Mouse (Mus musculus) kidney, embryonic 14.5 days (tissue): Measurements from ENCODE around the gene Slc2a6. TPM values are rescaled to one million over a fixed set of nuclear protein-coding genes. Genes with fewer than 3 reads are reported as not detected.

Experiments used
- ATAC-seq: fragments of 200-750 bp; cut with Nextera tagmentation; 2 replicates; pipeline ENCODE4 v1.8.0; 2017; ENCODE audit warnings: moderate number of reproducible peaks, mild to moderate bottlenecking, moderate TSS enrichment, moderate library complexity; ENCODE audit not compliant: low FRiP score, low TSS enrichment
- H3K27ac ChIP-seq: fragments of 300-500 bp; sonication (generic); 2 replicates; pipeline ENCODE4 v1.5.1; 2014; ENCODE audit warnings: low read depth, mild to moderate bottlenecking, low read length, moderate library complexity, mixed read lengths
- H3K27me3 ChIP-seq: fragments of 300-500 bp; sonication (generic); 2 replicates; pipeline ENCODE4 v1.6.1; 2014; ENCODE audit warnings: mild to moderate bottlenecking, low read length; ENCODE audit not compliant: control insufficient read depth, insufficient read depth
- H3K36me3 ChIP-seq: fragments of 300-500 bp; sonication (generic); 2 replicates; pipeline ENCODE4 v1.6.1; 2014; ENCODE audit warnings: low read length, mixed read lengths; ENCODE audit not compliant: control insufficient read depth, insufficient read depth
- H3K4me1 ChIP-seq: fragments of 300-500 bp; sonication (generic); 2 replicates; pipeline ENCODE4 v1.6.1; 2014; ENCODE audit warnings: low read length, mixed read lengths; ENCODE audit not compliant: control insufficient read depth, insufficient read depth
- H3K4me2 ChIP-seq: fragments of 300-500 bp; sonication (generic); replicated peaks from 2 replicates; pipeline ENCODE4 v1.6.1; 2014; ENCODE audit warnings: low read depth, mild to moderate bottlenecking, low read length
- H3K4me3 ChIP-seq: fragments of 300-500 bp; sonication (generic); 2 replicates; pipeline ENCODE4 v1.5.1; 2014; ENCODE audit warnings: mild to moderate bottlenecking, low read length
- H3K9ac ChIP-seq: fragments of 300-500 bp; sonication (generic); 2 replicates; pipeline ENCODE4 v1.6.1; 2014; ENCODE audit warnings: low read depth, mild to moderate bottlenecking, low read length, moderate library complexity
- H3K9me3 ChIP-seq: fragments of 300-500 bp; sonication (generic); 2 replicates; pipeline ENCODE4 v1.6.1; 2016; ENCODE audit warnings: low read length; ENCODE audit not compliant: control insufficient read depth
- WGBS: fragments of 180-500 bp; shearing (Covaris S2); extraction: QIAGEN DNeasy Blood & Tissue Kit; methylation state at CpG from one replicate; pipeline ENCODE4 v1.1.7; 2014; 5-methylcytosine and 5-hydroxymethylcytosine counted together
- polyA plus RNA-seq: library from polyadenylated mRNA; unstranded; fragments of >200 nt; fragmentation: Nextera tagmentation; extraction: Ambion mirVana; gene quantifications from 2 replicates; pipeline ENCODE4 v1.2.1, GENCODE M21; 2014

Slc2a6 gene
- polyA plus RNA-seq, 1 experiment from 2014 or later: 0.64 TPM

- no peak overlapping the region for H3K4me2 ChIP-seq
- no peak overlapping the region for H3K4me3 ChIP-seq
- no peaks in the 10 kb centered on the region for H3K36me3 ChIP-seq
- H3K4me1 ChIP-seq: no peaks in the 10 kb centered on the region
- no peaks in the 10 kb centered on the region for H3K27me3 ChIP-seq
- no peaks in the 10 kb centered on the region for H3K9me3 ChIP-seq
- no peak overlapping the region for H3K9ac ChIP-seq
- WGBS: 90% methylated on average over 2 of the region's 2 CpGs
- H3K27ac ChIP-seq: no peak overlapping the region
- no peak for ATAC-seq
Observed at GRCm38 (mm10) chr2:27067124-27067523, 39.3 kb upstream of the Slc2a6 start.

- no peak overlapping the region for H3K27ac ChIP-seq
- ATAC-seq: no peak
- 71% methylated on average over 9 of the region's 9 CpGs for WGBS
Observed at GRCm38 (mm10) chr2:27059187-27059586, 31.4 kb upstream of the Slc2a6 start.

GRCm38 (mm10) chr2:27058751-27059150, 31.0 kb upstream of the Slc2a6 start:
- Histone ChIP-seq H3K27me3 (no peaks in the 10 kb centered on the region), H3K9ac (no peak overlapping the region), H3K36me3 (no peaks in the 10 kb centered on the region), H3K4me1 (peaks cover 8% of the 10 kb centered on the region), H3K4me2 (no peak overlapping the region; the same call in 1 of the 2 replicates), H3K27ac (no peak overlapping the region), H3K9me3 (no peaks in the 10 kb centered on the region), H3K4me3 (no peak overlapping the region)
- 12% methylated on average over 12 of the region's 12 CpGs for WGBS
- ATAC-seq: no peak

More at GRCm38 (mm10) chr2:27059187-27059586, 31.4 kb upstream of the Slc2a6 start:
- no peaks in the 10 kb centered on the region for H3K9me3 ChIP-seq
- peaks cover 8% of the 10 kb centered on the region for H3K4me1 ChIP-seq
- H3K27me3 ChIP-seq: no peaks in the 10 kb centered on the region
- no peak overlapping the region for H3K9ac ChIP-seq
- H3K36me3 ChIP-seq: no peaks in the 10 kb centered on the region
- H3K4me3 ChIP-seq: no peak overlapping the region
- H3K4me2 ChIP-seq: no peak overlapping the region

- Histone ChIP-seq H3K4me1 (peaks cover 8% of the 10 kb centered on the region), H3K36me3 (no peaks in the 10 kb centered on the region), H3K4me3 (no peak overlapping the region), H3K27ac (no peak overlapping the region), H3K9ac (no peak overlapping the region), H3K4me2 (no peak overlapping the region), H3K9me3 (no peaks in the 10 kb centered on the region), H3K27me3 (no peaks in the 10 kb centered on the region)
- ATAC-seq: no peak
- 33% methylated on average over 4 of the region's 4 CpGs for WGBS
Observed at GRCm38 (mm10) chr2:27058251-27058650, 30.5 kb upstream of the Slc2a6 start.

GRCm38 (mm10) chr2:27049408-27049807, 21.6 kb upstream of the Slc2a6 start:
- H3K9ac ChIP-seq: no peak overlapping the region
- ATAC-seq: no peak
- no peaks in the 10 kb centered on the region for H3K36me3 ChIP-seq
- H3K27ac ChIP-seq: no peak overlapping the region
- no peak overlapping the region for H3K4me3 ChIP-seq
- no peaks in the 10 kb centered on the region for H3K9me3 ChIP-seq
- no peaks in the 10 kb centered on the region for H3K4me1 ChIP-seq
- no peaks in the 10 kb centered on the region for H3K27me3 ChIP-seq
- H3K4me2 ChIP-seq: no peak overlapping the region
- 67% methylated on average over 6 of the region's 6 CpGs for WGBS

- Histone ChIP-seq H3K4me1 (no peaks in the 10 kb centered on the region), H3K9me3 (no peaks in the 10 kb centered on the region), H3K4me3 (no peak overlapping the region), H3K9ac (no peak overlapping the region), H3K27ac (no peak overlapping the region), H3K36me3 (no peaks in the 10 kb centered on the region), H3K4me2 (no peak overlapping the region), H3K27me3 (no peaks in the 10 kb centered on the region)
- ATAC-seq: 0 out of 2 replicates have a peak, but pooled peaks have one; percentile 51
- WGBS: 55% methylated on average over 8 of the region's 8 CpGs
Observed at GRCm38 (mm10) chr2:27045979-27046770, 18.4 kb upstream of the Slc2a6 start.

- no peak overlapping the region for H3K4me2 ChIP-seq
- no peak for ATAC-seq
Observed at GRCm38 (mm10) chr2:27044641-27045040, 16.8 kb upstream of the Slc2a6 start.

GRCm38 (mm10) chr2:27044166-27044565, 16.4 kb upstream of the Slc2a6 start:
- ATAC-seq: no peak
- Histone ChIP-seq H3K4me1 (no peaks in the 10 kb centered on the region), H3K9me3 (no peaks in the 10 kb centered on the region), H3K27me3 (no peaks in the 10 kb centered on the region), H3K9ac (no peak overlapping the region), H3K4me3 (no peak overlapping the region), H3K27ac (no peak overlapping the region), H3K36me3 (no peaks in the 10 kb centered on the region), H3K4me2 (no peak overlapping the region)
- WGBS: 79% methylated on average over 4 of the region's 4 CpGs

More at GRCm38 (mm10) chr2:27044641-27045040, 16.8 kb upstream of the Slc2a6 start:
- Histone ChIP-seq H3K9ac (no peak overlapping the region), H3K4me1 (no peaks in the 10 kb centered on the region), H3K9me3 (no peaks in the 10 kb centered on the region), H3K36me3 (no peaks in the 10 kb centered on the region), H3K27ac (no peak overlapping the region), H3K27me3 (no peaks in the 10 kb centered on the region), H3K4me3 (no peak overlapping the region)
- WGBS: 82% methylated on average over 3 of the region's 3 CpGs

- Histone ChIP-seq H3K36me3 (no peaks in the 10 kb centered on the region), H3K27ac (no peak overlapping the region), H3K4me2 (no peak overlapping the region), H3K9me3 (no peaks in the 10 kb centered on the region), H3K27me3 (no peaks in the 10 kb centered on the region), H3K9ac (no peak overlapping the region), H3K4me1 (no peaks in the 10 kb centered on the region), H3K4me3 (no peak overlapping the region)
- peak; percentile 84; the same call in 1 of the 2 replicates for ATAC-seq
- 12% methylated on average over 3 of the region's 3 CpGs for WGBS
Observed at GRCm38 (mm10) chr2:27043461-27043860, 15.7 kb upstream of the Slc2a6 start.
